8 mouse cellular contexts compared by ENCODE assay signal in genomic region chr6:43265363-43266041, GRCm38 (mm10). TPM values are rescaled to one million over a fixed set of nuclear protein-coding genes. Genes with fewer than 3 reads are reported as not detected.
DNase-seq lines count a peak whose midpoint lies in the region; ATAC-seq and TF ChIP-seq lines count a peak whose summit lies in the region.

Gene Arhgef5 (plus strand): TSS chr6:43265582.

- WGBS in embryonic facial prominence, embryonic 12.5 days: under 1% methylated on average over 46 of the region's 48 CpGs
- under 1% methylated on average over 42 of the region's 48 CpGs for WGBS in heart, postnatal 0 days

- TF ChIP-seq EP300 in heart, postnatal 0 days (IDR thresholded peaks at IDR 0.05; ENCODE audit: low read depth): no peak

- no peaks in the 10 kb centered on the region; the same call in 1 of the 2 replicates for H3K4me1 ChIP-seq in embryonic facial prominence, embryonic 12.5 days
- peaks cover 8% of the 10 kb centered on the region; the same call in 1 of the 2 replicates for H3K4me1 ChIP-seq in heart, postnatal 0 days (ENCODE audit: control insufficient read depth, insufficient read depth)

- peak within 1 kb of the TSS; percentile 91 for H3K4me2 ChIP-seq in embryonic facial prominence, embryonic 12.5 days (replicated peaks)
- peak within 1 kb of the TSS; percentile 90 for H3K4me2 ChIP-seq in heart, postnatal 0 days (ENCODE audit: low read depth, low read length)

- H3K27ac ChIP-seq in embryonic facial prominence, embryonic 12.5 days: no peak within 1 kb of the TSS
- H3K27ac ChIP-seq in heart, postnatal 0 days (ENCODE audit: low read depth): peak within 1 kb of the TSS; percentile 73

- peaks cover 12% of the 10 kb centered on the region; the same call in 1 of the 2 replicates for H3K27me3 ChIP-seq in embryonic facial prominence, embryonic 12.5 days
- no peaks in the 10 kb centered on the region for H3K27me3 ChIP-seq in heart, postnatal 0 days (ENCODE audit: control insufficient read depth, insufficient read depth, low read length)

- peak; percentile 79 for ATAC-seq in embryonic facial prominence, embryonic 12.5 days (ENCODE audit: insufficient number of reproducible peaks, insufficient read depth, low FRiP score, low TSS enrichment)
- peak; percentile 71 for ATAC-seq in heart, postnatal 0 days (ENCODE audit: insufficient read depth, low read depth)
- peak; percentile 47 for ATAC-seq in megakaryocyte, adult 5-6 weeks (ENCODE audit: poor library complexity, severe bottlenecking)

- no peak for TF ChIP-seq CTCF in heart, postnatal 0 days (IDR thresholded peaks at IDR 0.05; ENCODE audit: low read depth)

- no peaks in the 10 kb centered on the region for H3K9me3 ChIP-seq in embryonic facial prominence, embryonic 12.5 days
- no peaks in the 10 kb centered on the region for H3K9me3 ChIP-seq in heart, postnatal 0 days (replicated peaks; ENCODE audit: control insufficient read depth, low read length)

- H3K36me3 ChIP-seq in embryonic facial prominence, embryonic 12.5 days: no peaks in the 10 kb centered on the region
- H3K36me3 ChIP-seq in heart, postnatal 0 days (replicated peaks; ENCODE audit: control insufficient read depth, insufficient read depth, low read length): no peaks in the 10 kb centered on the region

- peak; percentile 20 for DNase-seq in gastrocnemius, postnatal 10 days
- no peak for DNase-seq in gastrocnemius, adult 8-10 months (ENCODE audit: low spot score in 2 of 2)
- peak; percentile 21 for DNase-seq in heart, postnatal 0 days (ENCODE audit: low spot score)
- peak; percentile 91 for DNase-seq in kidney, postnatal 14 days
- peak; percentile 17 to 65 for DNase-seq in spleen, postnatal 4 days (ENCODE audit: low spot score in 2 of 2)
- DNase-seq in layer of hippocampus, adult 9-11 months: no peak

- peak within 1 kb of the TSS; percentile 64 for H3K9ac ChIP-seq in embryonic facial prominence, embryonic 12.5 days
- H3K9ac ChIP-seq in heart, postnatal 0 days (replicated peaks; ENCODE audit: low read depth, low read length): peak within 1 kb of the TSS; percentile 91

- peak within 1 kb of the TSS; percentile 63 for H3K4me3 ChIP-seq in embryonic facial prominence, embryonic 12.5 days
- peak within 1 kb of the TSS; percentile 72 for H3K4me3 ChIP-seq in heart, postnatal 0 days (ENCODE audit: low read depth, low read length)

RNA-seq across cellular contexts. Expression of gene Arhgef5, which starts in this region (rescaled TPM):
- 1 to 10 TPM; 5.5 to 9.3 TPM for total RNA-seq in gastrocnemius, postnatal 10 days (2021)
- total RNA-seq in gastrocnemius, adult 8-10 months (2022): 1 to 10 TPM; 1.9 to 3.4 (median 2.7) TPM
- 7.1 and 8.1 TPM in 2 replicates for polyA plus RNA-seq in embryonic facial prominence, embryonic 12.5 days (2016; fragmentation: Nextera tagmentation; extraction: Ambion mirVana)
- 9.1 and 13.7 TPM in 2 replicates for total RNA-seq in heart, postnatal 0 days (2014; rRNA removed; ENCODE audit: low replicate concordance)
- polyA plus RNA-seq in heart, postnatal 0 days (2015; fragmentation: Nextera tagmentation; extraction: Ambion mirVana): 3.6 and 5.1 TPM in 2 replicates
- 0.18 and 0.40 TPM in 2 replicates for total RNA-seq in megakaryocyte, adult 5-6 weeks (2015)
- 0.24 and 0.33 TPM in 2 replicates for total RNA-seq in megakaryocyte, adult 5-6 weeks (2017)

Comparison
In these comparisons a context has a peak if more than half of its experiments do, and no peak if none do; other contexts are left out.
1. DNase-seq: peak in gastrocnemius, postnatal 10 days (single experiment), heart, postnatal 0 days (single experiment), kidney, postnatal 14 days (single experiment) and spleen, postnatal 4 days (2 of 2); none in gastrocnemius, adult 8-10 months (0 of 2) and layer of hippocampus, adult 9-11 months (single experiment).
2. Peak in ATAC-seq in megakaryocyte, adult 5-6 weeks; RNA of the gene not detected or under 1 TPM.
3. Peak in every context shown above with its lines, with median percentiles within 50 percentile points of each other: ATAC-seq.